Mouse (Mus musculus): ENCODE measurements around the gene Rpgr. TPM values are rescaled to one million over a fixed set of nuclear protein-coding genes. Genes with fewer than 3 reads are reported as not detected.

Gene Rpgr
- polyA plus RNA-seq, 1 experiment from 2014 or later: 31.7 TPM

GRCm38 (mm10) chrX:10105475-10105874 lies 111.2 kb downstream of the Rpgr start:
- H3K27ac ChIP-seq: no peak overlapping the region
- H3K9ac ChIP-seq: no peak overlapping the region
- WGBS: 72% methylated on average over 5 of the region's 5 CpGs
- ATAC-seq (ENCODE audit: low FRiP score) (no peak), DNase-seq (ENCODE audit: low spot score) (no peak)
- H3K4me2 ChIP-seq (replicated peaks): no peak overlapping the region
- no peaks in the 10 kb centered on the region for H3K4me1 ChIP-seq (replicated peaks; ENCODE audit: control insufficient read depth, insufficient read depth, low read length)
- H3K36me3 ChIP-seq (replicated peaks; ENCODE audit: control insufficient read depth, insufficient read depth): no peaks in the 10 kb centered on the region
- H3K27me3 ChIP-seq (ENCODE audit: control insufficient read depth, insufficient read depth, low read length): no peaks in the 10 kb centered on the region
- no peaks in the 10 kb centered on the region for H3K9me3 ChIP-seq (ENCODE audit: control insufficient read depth, low read length)
- no peak overlapping the region for H3K4me3 ChIP-seq (replicated peaks; ENCODE audit: low read length)

GRCm38 (mm10) chrX:10102739-10103138 lies 114.0 kb downstream of the Rpgr start:
- H3K9me3 ChIP-seq (ENCODE audit: control insufficient read depth, low read length): no peaks in the 10 kb centered on the region
- H3K9ac ChIP-seq: no peak overlapping the region
- H3K36me3 ChIP-seq (replicated peaks; ENCODE audit: control insufficient read depth, insufficient read depth): no peaks in the 10 kb centered on the region
- H3K4me3 ChIP-seq (replicated peaks; ENCODE audit: low read length): no peak overlapping the region
- no peak overlapping the region for H3K4me2 ChIP-seq (replicated peaks)
- ATAC-seq (ENCODE audit: low FRiP score) (no peak), DNase-seq (ENCODE audit: low spot score) (no peak)
- H3K4me1 ChIP-seq (replicated peaks; ENCODE audit: control insufficient read depth, insufficient read depth, low read length): no peaks in the 10 kb centered on the region
- no peaks in the 10 kb centered on the region for H3K27me3 ChIP-seq (ENCODE audit: control insufficient read depth, insufficient read depth, low read length)
- no peak overlapping the region for H3K27ac ChIP-seq
- 89% methylated on average over 1 of the region's 1 CpGs for WGBS

DNA sequence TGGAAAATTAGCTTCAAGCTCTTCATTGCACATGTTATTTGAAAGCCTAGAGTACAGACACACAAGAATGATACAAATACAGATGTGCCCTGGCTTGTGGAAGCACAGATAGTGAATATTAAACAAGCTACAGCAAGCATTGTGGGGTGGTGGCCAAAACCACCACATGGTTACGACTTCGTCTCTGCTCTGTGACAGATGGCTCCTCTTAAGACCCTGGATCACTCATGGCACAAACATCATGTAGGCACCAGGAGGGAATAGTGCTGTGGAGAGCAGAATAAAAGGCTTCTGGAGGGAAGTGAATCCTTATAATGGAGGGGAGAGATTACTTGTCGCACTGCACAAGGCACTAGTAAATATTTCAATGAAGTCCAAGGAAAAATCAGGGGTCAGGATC lies 120.9 kb downstream of the Rpgr start:
- 76% methylated on average over 3 of the region's 3 CpGs for WGBS
- DNase-seq (ENCODE audit: low spot score) (no peak), ATAC-seq (ENCODE audit: low FRiP score) (no peak)
- Histone ChIP-seq H3K4me3 (replicated peaks; ENCODE audit: low read length) (no peak overlapping the region), H3K36me3 (replicated peaks; ENCODE audit: control insufficient read depth, insufficient read depth) (no peaks in the 10 kb centered on the region), H3K27ac (no peak overlapping the region), H3K9ac (no peak overlapping the region), H3K4me1 (replicated peaks; ENCODE audit: control insufficient read depth, insufficient read depth, low read length) (no peaks in the 10 kb centered on the region), H3K9me3 (ENCODE audit: control insufficient read depth, low read length) (no peaks in the 10 kb centered on the region), H3K4me2 (replicated peaks) (no peak overlapping the region), H3K27me3 (ENCODE audit: control insufficient read depth, insufficient read depth, low read length) (no peaks in the 10 kb centered on the region)

- no peaks in the 10 kb centered on the region for H3K9me3 ChIP-seq (ENCODE audit: control insufficient read depth, low read length)
- WGBS: 79% methylated on average over 3 of the region's 3 CpGs
- H3K9ac ChIP-seq: no peak overlapping the region
- DNase-seq (ENCODE audit: low spot score): no peak
- no peaks in the 10 kb centered on the region for H3K4me1 ChIP-seq (replicated peaks; ENCODE audit: control insufficient read depth, insufficient read depth, low read length)
- no peak overlapping the region for H3K4me3 ChIP-seq (replicated peaks; ENCODE audit: low read length)
- no peak overlapping the region for H3K4me2 ChIP-seq (replicated peaks)
- no peaks in the 10 kb centered on the region for H3K36me3 ChIP-seq (replicated peaks; ENCODE audit: control insufficient read depth, insufficient read depth)
- no peak overlapping the region for H3K27ac ChIP-seq
- no peak for ATAC-seq (ENCODE audit: low FRiP score)
- no peaks in the 10 kb centered on the region for H3K27me3 ChIP-seq (ENCODE audit: control insufficient read depth, insufficient read depth, low read length)
These were observed 136.3 kb downstream of the Rpgr start for GRCm38 (mm10) chrX:10080385-10080784.

DNA sequence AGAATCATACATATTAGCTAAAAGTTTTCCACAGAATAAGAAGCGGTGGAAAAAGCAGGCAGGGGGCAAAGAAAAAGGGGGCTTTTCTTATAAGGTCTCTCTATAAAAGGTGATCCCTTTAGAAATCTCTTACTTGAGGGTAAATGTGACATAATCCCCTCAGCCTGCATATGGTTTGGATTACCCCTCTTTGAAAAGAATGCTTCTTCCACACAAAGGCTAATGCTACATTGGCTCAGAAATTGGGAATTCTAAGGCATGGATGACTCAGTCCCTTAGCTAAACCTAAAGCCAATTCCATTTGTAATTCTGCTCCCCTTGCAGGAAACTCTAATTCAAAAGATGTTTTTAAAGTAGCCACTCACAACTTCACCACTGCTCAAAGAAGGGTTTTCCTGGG lies 136.7 kb downstream of the Rpgr start:
- 65% methylated on average over 1 of the region's 1 CpGs for WGBS
- H3K9ac ChIP-seq: no peak overlapping the region
- no peaks in the 10 kb centered on the region for H3K9me3 ChIP-seq (ENCODE audit: control insufficient read depth, low read length)
- no peak overlapping the region for H3K4me2 ChIP-seq (replicated peaks)
- DNase-seq (ENCODE audit: low spot score): no peak
- no peaks in the 10 kb centered on the region for H3K4me1 ChIP-seq (replicated peaks; ENCODE audit: control insufficient read depth, insufficient read depth, low read length)
- no peaks in the 10 kb centered on the region for H3K27me3 ChIP-seq (ENCODE audit: control insufficient read depth, insufficient read depth, low read length)
- no peak for ATAC-seq (ENCODE audit: low FRiP score)
- no peak overlapping the region for H3K27ac ChIP-seq
- H3K4me3 ChIP-seq (replicated peaks; ENCODE audit: low read length): no peak overlapping the region
- no peaks in the 10 kb centered on the region for H3K36me3 ChIP-seq (replicated peaks; ENCODE audit: control insufficient read depth, insufficient read depth)

- Histone ChIP-seq H3K4me3 (replicated peaks; ENCODE audit: low read length) (no peak overlapping the region), H3K36me3 (replicated peaks; ENCODE audit: control insufficient read depth, insufficient read depth) (no peaks in the 10 kb centered on the region), H3K9me3 (ENCODE audit: control insufficient read depth, low read length) (no peaks in the 10 kb centered on the region), H3K4me1 (replicated peaks; ENCODE audit: control insufficient read depth, insufficient read depth, low read length) (no peaks in the 10 kb centered on the region), H3K27ac (no peak overlapping the region), H3K27me3 (ENCODE audit: control insufficient read depth, insufficient read depth, low read length) (no peaks in the 10 kb centered on the region), H3K9ac (no peak overlapping the region), H3K4me2 (replicated peaks) (no peak overlapping the region)
- DNase-seq (ENCODE audit: low spot score) (no peak), ATAC-seq (ENCODE audit: low FRiP score) (no peak)
- WGBS: 81% methylated on average over 3 of the region's 3 CpGs
These were observed 142.8 kb downstream of the Rpgr start for GRCm38 (mm10) chrX:10073966-10074365.

- no peaks in the 10 kb centered on the region for H3K27me3 ChIP-seq (ENCODE audit: control insufficient read depth, insufficient read depth, low read length)
- no peak overlapping the region for H3K4me2 ChIP-seq (replicated peaks)
- H3K4me3 ChIP-seq (replicated peaks; ENCODE audit: low read length): no peak overlapping the region
- H3K4me1 ChIP-seq (replicated peaks; ENCODE audit: control insufficient read depth, insufficient read depth, low read length): no peaks in the 10 kb centered on the region
- no peaks in the 10 kb centered on the region for H3K36me3 ChIP-seq (replicated peaks; ENCODE audit: control insufficient read depth, insufficient read depth)
- no peaks in the 10 kb centered on the region for H3K9me3 ChIP-seq (ENCODE audit: control insufficient read depth, low read length)
- DNase-seq (ENCODE audit: low spot score) (peak; percentile 24), ATAC-seq (ENCODE audit: low FRiP score) (no peak; the same call in 1 of the 2 replicates)
- no peak overlapping the region for H3K9ac ChIP-seq
- WGBS: 70% methylated on average over 2 of the region's 2 CpGs
- H3K27ac ChIP-seq: no peak overlapping the region
These were observed 145.2 kb downstream of the Rpgr start for GRCm38 (mm10) chrX:10071529-10071928.

DNA sequence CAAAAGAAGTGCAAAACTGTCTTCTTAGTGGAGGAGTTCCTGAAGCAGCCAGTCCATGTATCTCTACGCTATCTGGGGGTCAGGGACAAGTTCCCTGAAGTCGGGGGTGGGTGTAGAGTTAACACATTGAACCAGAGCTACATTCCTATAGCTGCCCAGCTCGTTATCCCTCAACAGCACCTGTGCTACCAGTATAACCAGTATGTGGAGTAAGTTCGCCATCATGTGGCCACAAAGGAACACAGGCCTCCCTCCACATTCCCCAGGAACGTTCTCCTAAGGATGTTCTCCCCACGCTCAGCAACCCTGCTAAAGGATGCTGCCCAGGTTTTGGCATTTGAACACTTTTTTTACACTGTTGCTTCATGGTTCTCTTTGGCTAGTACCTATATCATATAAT lies 146.0 kb downstream of the Rpgr start:
- 20% methylated on average over 6 of the region's 6 CpGs for WGBS
- peak; percentile 72; the same call in 1 of the 2 replicates for ATAC-seq (ENCODE audit: low FRiP score)
- H3K9ac ChIP-seq: no peak overlapping the region

DNA sequence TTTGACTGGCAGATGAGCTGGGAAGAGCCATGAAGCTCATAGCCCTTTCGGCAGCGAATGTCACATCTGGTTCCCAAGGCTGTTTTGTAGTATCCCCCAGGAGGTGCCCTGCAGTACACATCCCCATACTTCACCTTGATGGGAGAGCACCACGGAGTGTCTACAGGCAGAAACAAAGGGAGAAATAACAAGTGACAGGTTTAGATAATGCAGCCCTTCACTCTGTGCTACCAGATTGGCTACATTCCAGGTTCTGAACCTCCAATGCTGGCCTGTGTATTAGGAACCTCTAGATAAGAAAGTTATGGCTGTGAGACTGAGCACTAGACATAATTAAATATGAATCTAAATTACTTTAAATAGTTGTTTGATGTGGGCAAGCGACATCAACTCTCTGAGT lies 147.3 kb downstream of the Rpgr start:
- Histone ChIP-seq H3K27ac (no peak overlapping the region), H3K9me3 (ENCODE audit: control insufficient read depth, low read length) (no peaks in the 10 kb centered on the region), H3K9ac (no peak overlapping the region), H3K36me3 (replicated peaks; ENCODE audit: control insufficient read depth, insufficient read depth) (no peaks in the 10 kb centered on the region), H3K4me1 (replicated peaks; ENCODE audit: control insufficient read depth, insufficient read depth, low read length) (no peaks in the 10 kb centered on the region), H3K27me3 (ENCODE audit: control insufficient read depth, insufficient read depth, low read length) (no peaks in the 10 kb centered on the region), H3K4me3 (replicated peaks; ENCODE audit: low read length) (no peak overlapping the region), H3K4me2 (replicated peaks) (no peak overlapping the region)
- 62% methylated on average over 4 of the region's 4 CpGs for WGBS
- DNase-seq (ENCODE audit: low spot score): no peak
- ATAC-seq (ENCODE audit: low FRiP score): no peak

More for the DNA sequence above, 146.0 kb downstream of the Rpgr start:
- H3K9me3 ChIP-seq (ENCODE audit: control insufficient read depth, low read length): no peaks in the 10 kb centered on the region
- H3K4me2 ChIP-seq (replicated peaks): no peak overlapping the region
- no peak overlapping the region for H3K4me3 ChIP-seq (replicated peaks; ENCODE audit: low read length)
- DNase-seq (ENCODE audit: low spot score): peak; percentile 38
- no peaks in the 10 kb centered on the region for H3K27me3 ChIP-seq (ENCODE audit: control insufficient read depth, insufficient read depth, low read length)
- no peaks in the 10 kb centered on the region for H3K36me3 ChIP-seq (replicated peaks; ENCODE audit: control insufficient read depth, insufficient read depth)
- no peaks in the 10 kb centered on the region for H3K4me1 ChIP-seq (replicated peaks; ENCODE audit: control insufficient read depth, insufficient read depth, low read length)
- H3K27ac ChIP-seq: no peak overlapping the region

- no peak for DNase-seq (ENCODE audit: low spot score)
- WGBS: 74% methylated on average over 1 of the region's 1 CpGs
These were observed 152.9 kb downstream of the Rpgr start for GRCm38 (mm10) chrX:10063781-10064180.

More at GRCm38 (mm10) chrX:10063781-10064180, 152.9 kb downstream of the Rpgr start:
- Histone ChIP-seq H3K9ac (no peak overlapping the region), H3K4me1 (replicated peaks; ENCODE audit: control insufficient read depth, insufficient read depth, low read length) (no peaks in the 10 kb centered on the region), H3K36me3 (replicated peaks; ENCODE audit: control insufficient read depth, insufficient read depth) (no peaks in the 10 kb centered on the region), H3K27me3 (ENCODE audit: control insufficient read depth, insufficient read depth, low read length) (no peaks in the 10 kb centered on the region), H3K4me2 (replicated peaks) (no peak overlapping the region), H3K4me3 (replicated peaks; ENCODE audit: low read length) (no peak overlapping the region), H3K9me3 (ENCODE audit: control insufficient read depth, low read length) (no peaks in the 10 kb centered on the region), H3K27ac (no peak overlapping the region)
- no peak for ATAC-seq (ENCODE audit: low FRiP score)
